Mouse (Mus musculus) embryonic facial prominence, embryonic 11.5 days (tissue): ENCODE data around the gene 4930522H14Rik. TPM values are rescaled to one million over a fixed set of nuclear protein-coding genes. Genes with fewer than 3 reads are reported as not detected.
A peak's percentile ranks its signal among the peaks of the same experiment; 100 is the strongest.

Experiments
- ATAC-seq: fragments of 200-750 bp; cut with Nextera tagmentation; replicated peaks from 2 replicates; pipeline ENCODE4 v1.8.0; 2017; ENCODE audit warnings: low read depth; ENCODE audit not compliant: insufficient number of reproducible peaks, low FRiP score, low TSS enrichment
- DNase-seq: peaks from one replicate; pipeline ENCODE4 v3.0.0-alpha.2; 2015; ENCODE audit warnings: low spot score
- H3K27ac ChIP-seq: fragments of 300-500 bp; sonication (generic); replicated peaks from 2 replicates; pipeline ENCODE4 v1.5.1; 2014; ENCODE audit warnings: mild to moderate bottlenecking, low read depth, low read length, control low read depth
- H3K27me3 ChIP-seq: fragments of 300-500 bp; sonication (generic); 2 replicates; pipeline ENCODE4 v1.6.1; 2014; ENCODE audit warnings: mild to moderate bottlenecking, low read length, moderate library complexity, mixed read lengths; ENCODE audit not compliant: control insufficient read depth, insufficient read depth
- H3K36me3 ChIP-seq: fragments of 300-500 bp; sonication (generic); replicated peaks from 2 replicates; pipeline ENCODE4 v1.6.1; 2014; ENCODE audit warnings: low read depth, mild to moderate bottlenecking, low read length, moderate library complexity, mixed read lengths; ENCODE audit not compliant: control insufficient read depth, insufficient read depth
- H3K4me1 ChIP-seq: fragments of 300-500 bp; sonication (generic); 2 replicates; pipeline ENCODE4 v1.6.1; 2014; ENCODE audit warnings: low read length, mixed read lengths; ENCODE audit not compliant: control insufficient read depth, insufficient read depth
- H3K4me2 ChIP-seq: fragments of 300-500 bp; sonication (generic); 2 replicates; pipeline ENCODE4 v1.6.1; 2014; ENCODE audit warnings: low read depth, mild to moderate bottlenecking, control low read depth, low read length, moderate library complexity
- H3K4me3 ChIP-seq: fragments of 300-500 bp; sonication (generic); 2 replicates; pipeline ENCODE4 v1.5.1; 2014; ENCODE audit warnings: low read depth, low read length, control low read depth
- H3K9ac ChIP-seq: fragments of 300-500 bp; sonication (generic); replicated peaks from 2 replicates; pipeline ENCODE4 v1.6.1; 2014; ENCODE audit warnings: mild to moderate bottlenecking, control low read depth, low read length
- H3K9me3 ChIP-seq: fragments of 300-500 bp; sonication (generic); replicated peaks from 2 replicates; pipeline ENCODE4 v1.6.1; 2016; ENCODE audit warnings: mild to moderate bottlenecking, low read length, inconsistent platforms, mixed read lengths; ENCODE audit not compliant: control insufficient read depth
- WGBS: fragments of 180-500 bp; shearing (Covaris S2); extraction: QIAGEN DNeasy Blood & Tissue Kit; methylation state at CpG from one replicate; pipeline ENCODE4 v1.1.7; 2014; 5-methylcytosine and 5-hydroxymethylcytosine counted together
- polyA plus RNA-seq: library from polyadenylated mRNA; unstranded; fragments of >200 nt; fragmentation: Nextera tagmentation; extraction: Ambion mirVana; gene quantifications from 2 replicates; pipeline ENCODE4 v1.2.1, GENCODE M21; 2014

Gene 4930522H14Rik
- polyA plus RNA-seq, 1 experiment from 2014 or later = not detected

DNA sequence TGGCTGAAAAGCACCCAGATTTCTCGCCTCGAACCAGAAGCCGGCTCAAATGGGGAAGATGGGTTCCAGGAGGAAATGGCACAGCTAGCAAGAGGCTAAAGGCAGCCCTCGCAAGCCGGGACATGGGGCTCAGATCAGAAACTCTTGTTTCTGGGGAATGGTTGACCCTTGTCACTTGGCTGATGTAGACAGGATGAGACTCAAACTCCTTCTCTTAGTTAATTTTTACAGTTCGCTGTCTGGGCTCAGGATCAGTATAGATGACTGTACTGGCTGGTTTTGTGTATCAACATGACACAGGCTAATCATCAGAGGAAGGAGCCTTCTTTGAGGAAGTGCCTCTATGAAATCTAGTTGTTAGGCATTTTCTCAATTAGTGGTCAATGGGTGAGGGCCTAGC is 33.6 kb upstream of the 4930522H14Rik start:
- H3K36me3 ChIP-seq = no peaks in the 10 kb centered on the region
- 89% methylated on average over 6 of the region's 6 CpGs for WGBS
- ATAC-seq = no peak

DNA sequence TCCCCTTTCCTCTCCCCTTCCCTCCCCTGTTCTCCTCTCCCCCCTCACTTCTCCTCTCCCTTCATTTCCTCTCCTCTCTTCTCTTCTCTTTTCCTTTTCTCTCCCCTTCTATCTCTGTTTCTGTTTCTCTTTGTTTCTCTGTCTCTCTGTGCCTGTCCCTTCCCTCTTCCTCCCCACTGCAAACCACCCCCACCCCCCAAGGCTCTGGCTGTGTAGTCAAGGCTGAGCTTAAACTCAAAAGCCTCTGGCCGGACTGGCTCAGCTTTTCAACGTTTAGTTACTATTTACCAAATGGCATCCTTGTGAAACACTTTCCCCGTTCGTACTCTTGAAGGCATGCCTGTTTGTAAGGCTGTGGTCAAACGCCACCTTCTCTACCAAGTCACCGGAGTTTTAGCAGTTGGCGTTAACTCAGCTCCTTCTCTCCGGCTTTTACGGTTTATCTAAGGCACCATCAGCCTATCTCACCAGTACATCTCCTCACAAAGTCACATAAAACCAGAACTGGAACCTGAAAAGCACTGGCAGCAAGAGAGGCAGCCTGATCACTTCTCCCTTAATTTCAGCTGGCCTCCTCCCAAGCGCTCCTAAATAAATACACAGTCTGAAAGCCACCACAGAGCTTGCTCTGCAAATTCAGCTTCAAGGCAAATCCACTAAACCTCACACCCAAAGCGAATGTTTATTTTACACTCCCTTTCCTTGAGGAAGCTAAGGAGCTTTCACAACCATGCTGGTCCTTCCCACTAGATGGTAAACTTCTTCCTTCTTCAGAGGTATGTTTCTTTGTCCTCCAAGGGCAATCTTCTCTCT is 19.4 kb upstream of the 4930522H14Rik start:
- Histone ChIP-seq H3K27ac (no peak overlapping the region), H3K36me3 (no peaks in the 10 kb centered on the region), H3K4me1 (no peaks in the 10 kb centered on the region), H3K4me3 (no peak overlapping the region), H3K9ac (0 out of 2 replicates have a peak overlapping the region, but pooled peaks have one; percentile 15), H3K27me3 (no peaks in the 10 kb centered on the region), H3K9me3 (no peaks in the 10 kb centered on the region), H3K4me2 (no peak overlapping the region; the same call in 1 of the 2 replicates)
- ATAC-seq (no peak), DNase-seq (no peak)
- WGBS = 36% methylated on average over 11 of the region's 11 CpGs

More for the DNA sequence above, 33.6 kb upstream of the 4930522H14Rik start:
- H3K27ac ChIP-seq = no peak overlapping the region
- H3K9me3 ChIP-seq = no peaks in the 10 kb centered on the region
- no peak overlapping the region for H3K9ac ChIP-seq
- no peak for DNase-seq
- no peak overlapping the region for H3K4me2 ChIP-seq
- H3K27me3 ChIP-seq = no peaks in the 10 kb centered on the region
- H3K4me1 ChIP-seq = no peaks in the 10 kb centered on the region
- H3K4me3 ChIP-seq = no peak overlapping the region

DNA sequence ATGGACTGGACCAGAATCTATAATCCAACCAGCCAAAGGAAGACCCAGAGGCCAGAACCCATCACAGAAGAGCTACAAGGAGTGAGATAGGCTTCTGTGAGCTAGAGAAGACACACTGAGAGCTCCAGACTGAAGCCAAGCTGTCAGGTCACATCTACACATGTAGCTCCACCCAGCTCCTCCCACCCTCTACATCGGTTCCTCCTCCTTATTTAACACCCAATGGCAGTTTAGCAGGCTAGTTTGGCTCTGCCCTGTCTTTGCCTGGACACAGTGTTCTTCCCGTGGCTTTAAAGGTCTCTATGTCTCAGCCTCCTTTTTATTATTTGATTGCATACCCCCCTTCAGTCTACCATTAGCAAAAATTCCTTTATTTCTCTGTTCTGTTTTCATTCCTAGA is 16.2 kb upstream of the 4930522H14Rik start:
- H3K4me2 ChIP-seq = no peak overlapping the region
- WGBS = 18% methylated on average over 2 of the region's 2 CpGs
- no peak for ATAC-seq
- H3K36me3 ChIP-seq = no peaks in the 10 kb centered on the region
- H3K27me3 ChIP-seq = no peaks in the 10 kb centered on the region
- H3K9me3 ChIP-seq = no peaks in the 10 kb centered on the region
- H3K9ac ChIP-seq = no peak overlapping the region
- no peak overlapping the region for H3K27ac ChIP-seq
- H3K4me1 ChIP-seq = no peaks in the 10 kb centered on the region
- no peak overlapping the region for H3K4me3 ChIP-seq
- DNase-seq = no peak

DNA sequence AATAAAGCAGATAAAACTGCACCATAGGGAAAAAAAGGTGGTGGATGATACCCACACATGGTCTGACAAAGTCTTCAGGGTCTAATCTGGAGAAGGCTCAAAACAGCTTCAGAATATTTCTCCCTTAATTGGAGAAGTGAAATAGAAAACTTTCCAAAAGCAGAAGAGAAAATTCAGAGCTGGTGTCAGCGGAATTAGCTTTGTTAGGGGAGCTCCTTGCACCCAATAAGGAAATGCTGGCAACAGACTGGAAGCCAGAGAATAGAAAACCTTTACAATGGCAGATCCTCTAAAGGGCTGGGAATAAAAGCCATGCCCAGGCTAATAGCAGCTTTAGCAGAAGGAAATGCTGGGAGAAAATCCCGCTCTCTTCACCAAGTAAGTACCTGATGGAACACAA is 15.4 kb upstream of the 4930522H14Rik start:
- Histone ChIP-seq H3K27me3 (no peaks in the 10 kb centered on the region), H3K9me3 (no peaks in the 10 kb centered on the region), H3K4me3 (no peak overlapping the region), H3K27ac (no peak overlapping the region), H3K36me3 (no peaks in the 10 kb centered on the region), H3K9ac (no peak overlapping the region), H3K4me1 (no peaks in the 10 kb centered on the region), H3K4me2 (no peak overlapping the region)
- ATAC-seq = no peak
- WGBS = 85% methylated on average over 2 of the region's 2 CpGs
- no peak for DNase-seq

DNA sequence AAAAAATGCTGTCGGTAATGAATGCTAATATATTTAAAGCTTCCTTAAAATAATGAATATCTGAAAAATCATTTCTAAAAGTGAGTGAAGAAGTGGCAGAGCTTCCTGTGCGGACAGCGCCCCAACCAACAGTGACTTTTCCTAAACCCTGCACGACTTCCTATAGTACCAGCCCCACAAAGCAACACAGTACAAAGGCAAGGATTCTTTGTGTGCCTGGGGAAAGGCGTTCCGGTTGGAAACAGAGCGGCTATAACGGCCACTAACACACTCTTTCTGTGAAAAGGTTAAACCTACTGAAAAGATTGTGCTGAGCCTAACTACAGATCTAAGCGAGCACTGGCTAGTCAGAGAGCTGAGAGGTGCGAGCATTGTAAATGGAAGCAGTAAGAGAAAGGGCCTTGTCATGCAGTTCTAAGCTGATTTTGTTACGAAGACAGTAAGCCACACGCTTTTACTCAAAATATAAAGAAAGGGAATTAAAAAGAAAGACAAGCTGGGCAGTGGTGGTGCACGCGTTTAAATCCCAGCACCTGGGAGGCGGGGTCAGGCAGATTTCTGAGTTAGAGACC is 766 bp downstream of the 4930522H14Rik start:
- H3K4me3 ChIP-seq = no peak overlapping the region
- no peak overlapping the region for H3K27ac ChIP-seq
- H3K4me2 ChIP-seq = no peak overlapping the region

DNA sequence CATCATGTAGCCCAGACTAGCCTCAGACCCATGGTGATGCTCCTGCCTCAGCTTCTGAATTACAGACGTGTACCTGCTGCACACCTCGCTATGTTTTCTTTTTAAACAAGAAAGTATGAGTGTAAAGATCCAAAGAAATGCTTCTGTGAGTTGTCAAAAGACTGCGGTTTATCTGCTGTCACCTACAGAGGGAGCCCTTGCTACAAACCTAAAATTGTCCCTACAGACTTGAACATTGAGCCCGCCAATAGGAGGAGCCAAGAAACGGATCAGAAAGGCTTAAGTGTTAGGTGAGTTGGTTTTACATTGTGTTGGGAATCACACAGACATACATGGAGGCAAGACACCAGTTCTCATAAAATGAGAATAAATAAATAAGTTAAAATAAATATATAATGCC is 26.2 kb downstream of the 4930522H14Rik start:
- H3K36me3 ChIP-seq = no peaks in the 10 kb centered on the region
- WGBS = 4% methylated on average over 5 of the region's 5 CpGs
- ATAC-seq (no peak), DNase-seq (peak; percentile 83)
- H3K4me3 ChIP-seq = no peak overlapping the region
- H3K4me1 ChIP-seq = no peaks in the 10 kb centered on the region
- no peak overlapping the region for H3K4me2 ChIP-seq
- H3K9ac ChIP-seq = no peak overlapping the region
- H3K9me3 ChIP-seq = no peaks in the 10 kb centered on the region
- H3K27ac ChIP-seq = no peak overlapping the region
- no peaks in the 10 kb centered on the region for H3K27me3 ChIP-seq

More for the DNA sequence above, 766 bp downstream of the 4930522H14Rik start:
- no peak overlapping the region for H3K9ac ChIP-seq
- no peaks in the 10 kb centered on the region for H3K4me1 ChIP-seq
- no peak for ATAC-seq
- DNase-seq = no peak
- no peaks in the 10 kb centered on the region for H3K36me3 ChIP-seq
- H3K9me3 ChIP-seq = no peaks in the 10 kb centered on the region
- 53% methylated on average over 15 of the region's 15 CpGs for WGBS
- no peaks in the 10 kb centered on the region for H3K27me3 ChIP-seq

DNA sequence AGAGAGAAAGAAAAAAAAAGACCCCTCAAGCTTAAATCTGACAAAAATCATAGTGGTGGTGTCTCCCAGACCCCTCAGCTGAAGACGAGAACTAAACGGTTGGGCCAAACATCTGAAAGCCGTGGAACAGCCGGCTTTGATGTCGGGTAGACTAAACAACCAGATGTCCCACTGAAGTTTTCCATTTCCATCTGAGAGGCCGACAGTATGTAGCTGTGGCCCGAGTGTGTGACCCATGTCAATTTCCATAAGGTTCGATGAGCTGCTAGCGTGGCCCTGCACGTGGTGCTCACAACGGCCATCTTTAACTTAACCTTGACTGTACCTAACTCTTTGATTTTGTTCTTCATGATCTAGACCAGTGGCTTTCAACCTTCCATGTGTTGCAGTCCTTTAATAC is 32.6 kb downstream of the 4930522H14Rik start:
- Histone ChIP-seq H3K9me3 (no peaks in the 10 kb centered on the region), H3K36me3 (no peaks in the 10 kb centered on the region), H3K27me3 (no peaks in the 10 kb centered on the region), H3K9ac (no peak overlapping the region), H3K4me2 (no peak overlapping the region), H3K27ac (no peak overlapping the region), H3K4me1 (no peaks in the 10 kb centered on the region), H3K4me3 (no peak overlapping the region)
- ATAC-seq (no peak), DNase-seq (peak; percentile 56)
- WGBS = 54% methylated on average over 11 of the region's 11 CpGs

DNA sequence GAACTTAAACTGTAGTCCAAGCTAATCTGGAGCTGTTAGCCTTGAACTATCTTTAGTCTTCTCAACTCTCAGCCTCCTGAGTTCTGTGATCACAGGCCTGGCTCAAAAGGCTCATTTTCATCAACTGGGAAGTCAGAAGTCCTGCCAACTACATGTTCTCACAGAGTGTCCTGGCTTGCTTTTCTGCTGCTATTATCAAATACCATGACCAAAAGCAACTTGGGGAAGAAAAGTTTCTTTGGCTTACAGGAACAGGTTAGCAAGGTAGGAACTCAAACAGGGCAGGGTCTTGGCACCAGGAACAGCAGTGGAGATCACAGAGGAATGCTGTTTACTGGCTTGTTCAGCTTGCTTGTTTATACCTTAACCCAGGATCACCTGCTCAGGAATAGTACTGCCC is 37.5 kb downstream of the 4930522H14Rik start:
- DNase-seq = no peak

More for the DNA sequence above, 37.5 kb downstream of the 4930522H14Rik start:
- ATAC-seq = no peak
- H3K4me1 ChIP-seq = no peaks in the 10 kb centered on the region
- H3K27me3 ChIP-seq = no peaks in the 10 kb centered on the region
- H3K27ac ChIP-seq = no peak overlapping the region
- H3K36me3 ChIP-seq = no peaks in the 10 kb centered on the region
- no peak overlapping the region for H3K9ac ChIP-seq
- H3K4me3 ChIP-seq = no peak overlapping the region
- H3K9me3 ChIP-seq = no peaks in the 10 kb centered on the region
- H3K4me2 ChIP-seq = no peak overlapping the region
